Mouse (Mus musculus): Measurements from ENCODE around the gene Zfp362. TPM values are rescaled to one million over a fixed set of nuclear protein-coding genes. Genes with fewer than 3 reads are reported as not detected.

Gene Zfp362
- polyA plus RNA-seq, 2 experiments, result 6.2 to 7.6 TPM

DNA sequence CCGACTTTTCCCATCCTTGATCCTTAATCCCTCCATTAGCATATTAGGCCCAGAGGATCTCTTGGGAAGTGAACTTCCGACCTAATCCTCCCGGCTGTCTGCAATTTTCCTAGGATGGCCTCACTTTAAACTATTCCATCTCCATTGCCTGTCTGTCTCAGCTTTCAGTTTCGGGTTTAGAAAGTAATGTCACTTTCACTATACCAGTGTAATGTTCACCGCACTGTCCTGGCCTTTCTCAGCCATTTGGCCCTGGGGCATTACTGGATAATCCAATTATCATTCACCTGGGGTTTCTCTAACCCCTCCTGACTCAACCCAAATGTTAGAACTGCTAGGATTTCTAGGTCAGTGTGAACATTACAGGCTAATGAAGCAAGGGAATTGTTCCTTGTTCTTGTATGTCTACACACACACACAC, 77.4 kb downstream of the Zfp362 start:
- Histone ChIP-seq H3K27me3 (ENCODE audit: control insufficient read depth, insufficient read depth, low read length) (no peaks in the 10 kb centered on the region), H3K4me2 (ENCODE audit: low read depth) (peak overlapping the region; percentile 88), H3K4me1 (replicated peaks; ENCODE audit: control insufficient read depth in 2 of 2, insufficient read depth in 2 of 2, low read length in 1 of 2) (peaks cover 20 to 31% of the 10 kb centered on the region in 2 experiments), H3K27ac (peak overlapping the region; percentile 73), H3K36me3 (replicated peaks; ENCODE audit: control insufficient read depth, insufficient read depth, low read depth) (peaks cover 2% of the 10 kb centered on the region), H3K9ac (replicated peaks) (peak overlapping the region; percentile 93), H3K9me3 (ENCODE audit: control insufficient read depth, low read length) (no peaks in the 10 kb centered on the region), H3K4me3 (ENCODE audit: insufficient read depth in 1 of 2, low read depth in 2 of 2, low read length in 2 of 2) (peak overlapping the region; percentile 86 to 87)
- TF ChIP-seq EP300 (IDR thresholded peaks at IDR 0.05; ENCODE audit: low read depth) (no peak), CTCF (IDR thresholded peaks at IDR 0.05; ENCODE audit: low read depth) (no peak)
- ATAC-seq (ENCODE audit: insufficient read depth) (no peak), DNase-seq (ENCODE audit: low read depth in 3 of 3, low spot score in 3 of 3) (no peak)
- WGBS (ENCODE audit: insufficient replicate concordance), result 2% methylated on average over 5 of the region's 5 CpGs

DNA sequence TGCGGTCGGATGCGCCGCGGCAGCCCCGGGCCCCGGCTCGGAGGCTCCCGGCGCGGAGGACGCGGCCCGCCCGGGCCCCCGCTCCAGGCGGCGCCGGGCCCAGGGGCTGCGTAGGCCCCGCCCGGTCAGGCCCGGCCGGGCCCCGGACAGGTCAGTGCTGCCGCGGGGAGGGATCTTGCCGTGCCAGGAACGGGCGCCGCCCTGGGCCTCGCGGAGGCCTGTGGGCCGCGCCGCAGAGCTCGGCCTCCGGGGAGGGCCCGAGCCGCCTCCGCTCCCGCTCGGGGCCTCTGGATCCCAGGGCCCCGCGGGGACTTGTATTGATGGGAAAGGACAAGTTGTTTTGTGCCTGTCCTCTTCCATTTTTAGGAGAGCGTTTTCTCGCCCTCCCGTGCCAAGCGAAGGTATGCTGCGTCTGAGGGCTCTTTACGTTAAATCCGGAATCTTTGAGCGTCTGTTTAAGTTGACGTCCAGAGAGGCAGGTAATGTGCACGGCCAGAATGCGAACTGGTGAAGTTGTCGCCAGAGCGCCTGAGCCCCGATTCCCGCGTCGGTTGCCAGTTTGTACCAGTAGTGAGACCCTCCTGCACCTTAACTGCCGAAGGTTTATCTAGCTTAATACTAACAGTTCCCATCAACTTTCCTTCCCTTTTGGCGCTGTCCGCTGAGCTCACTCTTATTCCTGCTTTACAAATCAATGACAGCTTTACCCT, 78.0 kb downstream of the Zfp362 start:
- no peak for TF ChIP-seq CTCF (IDR thresholded peaks at IDR 0.05; ENCODE audit: low read depth)
- no peak for TF ChIP-seq EP300 (IDR thresholded peaks at IDR 0.05; ENCODE audit: low read depth)
- Histone ChIP-seq H3K4me1 (replicated peaks; ENCODE audit: control insufficient read depth in 2 of 2, insufficient read depth in 2 of 2, low read length in 1 of 2) (peaks cover 19 to 28% of the 10 kb centered on the region in 2 experiments), H3K27ac (peak overlapping the region; percentile 73), H3K4me2 (ENCODE audit: low read depth) (peak overlapping the region; percentile 88), H3K36me3 (replicated peaks; ENCODE audit: control insufficient read depth, insufficient read depth, low read depth) (peaks cover 2% of the 10 kb centered on the region), H3K9ac (replicated peaks) (peak overlapping the region; percentile 93), H3K9me3 (ENCODE audit: control insufficient read depth, low read length) (no peaks in the 10 kb centered on the region), H3K27me3 (ENCODE audit: control insufficient read depth, insufficient read depth, low read length) (no peaks in the 10 kb centered on the region), H3K4me3 (ENCODE audit: insufficient read depth in 1 of 2, low read depth in 2 of 2, low read length in 2 of 2) (peak overlapping the region; percentile 86 to 87)
- ATAC-seq (ENCODE audit: insufficient read depth) (peak; percentile 93), DNase-seq (ENCODE audit: low read depth in 3 of 3, low spot score in 3 of 3) (peak; percentile 55 to 63 (median 60))
- under 1% methylated on average over 65 of the region's 65 CpGs for WGBS (ENCODE audit: insufficient replicate concordance)

DNA sequence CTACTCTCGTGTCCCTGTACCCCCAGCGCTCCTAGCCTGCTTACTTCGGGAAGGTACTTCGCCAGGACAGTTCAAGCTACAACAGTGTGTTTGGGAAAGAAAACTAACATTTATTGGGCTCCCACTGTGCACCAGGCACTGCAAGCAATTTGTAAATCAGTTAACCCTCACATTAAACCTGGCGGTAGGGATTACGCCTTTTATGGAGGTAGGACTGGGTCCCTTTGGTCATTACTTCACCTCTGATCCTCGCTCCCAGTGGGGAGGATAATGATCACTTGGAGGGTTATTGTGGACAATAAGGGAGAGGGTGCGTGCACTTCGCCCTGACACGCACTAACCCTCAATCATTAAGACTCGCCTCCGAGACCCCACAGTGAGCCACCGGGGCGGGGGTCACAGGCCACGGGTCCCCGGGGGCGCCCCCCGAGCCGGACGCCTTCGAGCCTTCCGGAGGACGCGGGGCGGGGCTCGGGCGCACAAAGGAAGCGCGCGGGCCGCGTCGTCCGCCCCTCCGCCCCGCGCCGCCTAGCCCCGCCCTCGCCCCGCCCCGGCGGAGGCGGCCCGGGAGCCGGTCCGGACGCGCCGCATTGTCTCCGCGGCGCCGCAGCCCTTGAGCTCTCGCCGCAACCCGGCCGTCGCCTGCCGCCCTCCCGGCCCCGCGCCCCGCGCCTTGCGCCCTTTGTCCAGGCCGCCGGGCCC, 78.7 kb downstream of the Zfp362 start:
- WGBS (ENCODE audit: insufficient replicate concordance), result 2% methylated on average over 66 of the region's 68 CpGs

DNA sequence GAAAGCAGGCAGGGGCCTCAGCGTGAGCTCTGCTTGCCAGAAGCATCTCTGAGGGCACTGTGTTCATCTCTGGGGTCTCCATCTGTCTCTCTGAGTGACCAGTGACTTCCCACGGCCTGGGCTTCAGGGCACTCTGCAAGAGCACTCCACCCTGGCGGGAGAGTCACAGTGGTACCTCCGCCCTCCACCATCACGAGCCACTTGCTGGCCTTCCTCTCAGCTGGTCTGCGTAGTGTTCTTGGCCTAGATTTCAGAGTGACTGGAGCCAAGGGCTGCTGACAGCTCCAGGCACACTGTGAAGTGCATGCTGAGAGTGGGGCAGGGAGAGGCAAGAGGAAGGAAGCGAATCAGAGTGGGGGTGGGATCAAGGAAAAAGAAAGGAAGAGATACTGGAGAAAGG, 81.8 kb downstream of the Zfp362 start:
- Histone ChIP-seq H3K4me1 (replicated peaks; ENCODE audit: control insufficient read depth in 2 of 2, insufficient read depth in 2 of 2, low read length in 1 of 2) (peaks cover 13 to 24% of the 10 kb centered on the region in 2 experiments), H3K27me3 (ENCODE audit: control insufficient read depth, insufficient read depth, low read length) (no peaks in the 10 kb centered on the region), H3K4me2 (ENCODE audit: low read depth) (no peak overlapping the region), H3K9ac (replicated peaks) (no peak overlapping the region), H3K9me3 (ENCODE audit: control insufficient read depth, low read length) (no peaks in the 10 kb centered on the region), H3K4me3 (ENCODE audit: insufficient read depth in 1 of 2, low read depth in 2 of 2, low read length in 2 of 2) (no peak overlapping the region), H3K36me3 (replicated peaks; ENCODE audit: control insufficient read depth, insufficient read depth, low read depth) (no peaks in the 10 kb centered on the region), H3K27ac (no peak overlapping the region)
- 53% methylated on average over 7 of the region's 7 CpGs for WGBS (ENCODE audit: insufficient replicate concordance)
- ATAC-seq (ENCODE audit: insufficient read depth), result no peak
- DNase-seq (ENCODE audit: low read depth in 3 of 3, low spot score in 3 of 3), result no peak
- TF ChIP-seq CTCF (IDR thresholded peaks at IDR 0.05; ENCODE audit: low read depth) (no peak), EP300 (IDR thresholded peaks at IDR 0.05; ENCODE audit: low read depth) (no peak)

More for the DNA sequence above, 78.7 kb downstream of the Zfp362 start:
- Histone ChIP-seq H3K27ac (peak overlapping the region; percentile 73), H3K4me1 (replicated peaks; ENCODE audit: control insufficient read depth in 2 of 2, insufficient read depth in 2 of 2, low read length in 1 of 2) (peaks cover 19 to 28% of the 10 kb centered on the region in 2 experiments), H3K27me3 (ENCODE audit: control insufficient read depth, insufficient read depth, low read length) (no peaks in the 10 kb centered on the region), H3K4me3 (ENCODE audit: insufficient read depth in 1 of 2, low read depth in 2 of 2, low read length in 2 of 2) (peak overlapping the region; percentile 86 to 87), H3K9ac (replicated peaks) (peak overlapping the region; percentile 93), H3K4me2 (ENCODE audit: low read depth) (peak overlapping the region; percentile 88), H3K9me3 (ENCODE audit: control insufficient read depth, low read length) (no peaks in the 10 kb centered on the region), H3K36me3 (replicated peaks; ENCODE audit: control insufficient read depth, insufficient read depth, low read depth) (peaks cover 2% of the 10 kb centered on the region)
- no peak for TF ChIP-seq CTCF (IDR thresholded peaks at IDR 0.05; ENCODE audit: low read depth)
- no peak for TF ChIP-seq EP300 (IDR thresholded peaks at IDR 0.05; ENCODE audit: low read depth)
- DNase-seq (ENCODE audit: low read depth in 3 of 3, low spot score in 3 of 3) (peak; percentile 55 to 68 (median 63)), ATAC-seq (ENCODE audit: insufficient read depth) (peak; percentile 93)

DNA sequence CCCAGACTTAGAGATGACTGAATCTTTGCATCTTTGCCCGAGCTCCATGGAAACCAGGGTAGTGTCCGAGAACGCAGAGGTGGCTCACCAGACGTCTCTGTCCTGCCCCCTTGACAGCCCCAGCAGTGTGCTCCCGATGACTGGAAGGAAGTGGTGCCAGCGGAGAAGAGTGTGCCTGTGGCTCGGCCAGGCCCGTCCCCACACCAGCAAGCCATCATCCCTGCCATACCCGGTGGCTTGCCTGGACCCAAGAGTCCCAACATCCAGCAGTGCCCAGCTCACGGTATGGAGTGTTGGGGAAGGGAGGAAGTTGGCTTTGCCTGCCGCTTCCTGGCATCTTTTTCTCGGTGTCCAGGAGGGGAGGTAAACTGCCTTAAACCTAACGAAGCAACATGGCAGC, 82.4 kb downstream of the Zfp362 start:
- H3K36me3 ChIP-seq (replicated peaks; ENCODE audit: control insufficient read depth, insufficient read depth, low read depth), result no peaks in the 10 kb centered on the region
- WGBS (ENCODE audit: insufficient replicate concordance), result 70% methylated on average over 13 of the region's 13 CpGs
- H3K4me3 ChIP-seq (ENCODE audit: insufficient read depth in 1 of 2, low read depth in 2 of 2, low read length in 2 of 2), result no peak overlapping the region
- ATAC-seq (ENCODE audit: insufficient read depth) (no peak), DNase-seq (ENCODE audit: low read depth in 3 of 3, low spot score in 3 of 3) (no peak)
- H3K4me2 ChIP-seq (ENCODE audit: low read depth), result no peak overlapping the region
- TF ChIP-seq CTCF (IDR thresholded peaks at IDR 0.05; ENCODE audit: low read depth) (no peak), EP300 (IDR thresholded peaks at IDR 0.05; ENCODE audit: low read depth) (no peak)
- H3K4me1 ChIP-seq (replicated peaks; ENCODE audit: control insufficient read depth in 2 of 2, insufficient read depth in 2 of 2, low read length in 1 of 2), result peaks cover 7 to 18% of the 10 kb centered on the region in 2 experiments
- H3K27ac ChIP-seq, result no peak overlapping the region
- H3K9ac ChIP-seq (replicated peaks), result no peak overlapping the region
- no peaks in the 10 kb centered on the region for H3K27me3 ChIP-seq (ENCODE audit: control insufficient read depth, insufficient read depth, low read length)
- no peaks in the 10 kb centered on the region for H3K9me3 ChIP-seq (ENCODE audit: control insufficient read depth, low read length)

Other genes with a start within 250 kb of the Zfp362 start
- gene Zscan20, start 195.9 kb downstream of the Zfp362 start, polyA plus RNA-seq (2012; rRNA removed), result 0.57 and 0.71 TPM in 2 replicates
- 0.33 and 0.59 TPM in 2 replicates for gene Zscan20, start 195.9 kb downstream of the Zfp362 start, polyA plus RNA-seq (2014; fragmentation: Nextera tagmentation; extraction: Ambion mirVana)
- 0.75 and 0.81 TPM in 2 replicates for gene Tlr12, start 187.4 kb downstream of the Zfp362 start, polyA plus RNA-seq (2012; rRNA removed)
- gene Tlr12, start 187.4 kb downstream of the Zfp362 start, polyA plus RNA-seq (2014; fragmentation: Nextera tagmentation; extraction: Ambion mirVana), result 0.14 and 0.18 TPM in 2 replicates
- 14.9 and 17.1 TPM in 2 replicates for gene Phc2, start 151.3 kb downstream of the Zfp362 start, polyA plus RNA-seq (2012; rRNA removed)
- gene Phc2, start 151.3 kb downstream of the Zfp362 start, polyA plus RNA-seq (2014; fragmentation: Nextera tagmentation; extraction: Ambion mirVana), result 8.8 and 14.7 TPM in 2 replicates
- 0.06 and 0.09 TPM in 2 replicates for gene A3galt2, start 50.7 kb downstream of the Zfp362 start, polyA plus RNA-seq (2012; rRNA removed)
- 0.04 TPM in 1 of 2 replicates, not detected in the other for gene A3galt2, start 50.7 kb downstream of the Zfp362 start, polyA plus RNA-seq (2014; fragmentation: Nextera tagmentation; extraction: Ambion mirVana)
- gene Trim62, start 77.5 kb upstream of the Zfp362 start, polyA plus RNA-seq (2012; rRNA removed), result 0.25 TPM in 2 replicates
- gene Trim62, start 77.5 kb upstream of the Zfp362 start, polyA plus RNA-seq (2014; fragmentation: Nextera tagmentation; extraction: Ambion mirVana), result 0.24 and 0.30 TPM in 2 replicates
- gene Azin2, start 156.4 kb upstream of the Zfp362 start, polyA plus RNA-seq (2012; rRNA removed), result 0.47 and 0.62 TPM in 2 replicates
- gene Azin2, start 156.4 kb upstream of the Zfp362 start, polyA plus RNA-seq (2014; fragmentation: Nextera tagmentation; extraction: Ambion mirVana), result 0.27 and 0.59 TPM in 2 replicates
- gene Ak2, start 185.9 kb upstream of the Zfp362 start, polyA plus RNA-seq (2012; rRNA removed), result 44.6 and 68.3 TPM in 2 replicates
- 94.0 and 101 TPM in 2 replicates for gene Ak2, start 185.9 kb upstream of the Zfp362 start, polyA plus RNA-seq (2014; fragmentation: Nextera tagmentation; extraction: Ambion mirVana)